Mouse (Mus musculus): ENCODE measurements around the gene Cdk15. TPM values are rescaled to one million over a fixed set of nuclear protein-coding genes. Genes with fewer than 3 reads are reported as not detected.

The Cdk15 gene
- polyA plus RNA-seq, 1 experiment from 2014 or later, result 1.9 TPM

DNA sequence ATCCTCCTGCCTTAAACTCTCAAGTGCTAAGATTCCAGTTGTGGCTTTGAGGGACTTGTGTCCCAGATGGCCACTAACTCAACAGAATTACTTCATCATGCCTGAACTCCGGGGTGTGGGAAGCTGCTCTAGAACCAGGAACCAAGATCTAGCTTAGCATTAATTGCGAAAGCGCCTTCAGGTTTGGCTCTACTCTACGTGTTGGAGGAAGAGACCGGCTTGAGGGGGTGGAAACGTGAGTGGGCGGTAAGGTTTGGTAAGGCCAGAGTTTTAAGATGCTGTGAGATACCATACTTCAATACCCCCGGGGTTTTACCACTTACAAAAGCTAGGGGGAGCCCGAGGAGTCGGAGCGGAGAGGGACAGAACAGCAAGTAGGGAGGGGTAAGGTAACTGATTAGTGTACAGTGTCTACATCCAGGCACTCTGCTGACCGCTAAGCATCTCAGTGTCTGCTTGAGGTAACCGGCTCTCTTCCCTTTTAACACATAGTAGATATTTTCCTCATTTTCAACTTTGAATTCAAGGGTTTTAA, 29.7 kb downstream of the Cdk15 start:
- Histone ChIP-seq H3K9ac (replicated peaks) (no peak overlapping the region), H3K4me2 (no peak overlapping the region), H3K9me3 (replicated peaks) (no peaks in the 10 kb centered on the region), H3K27me3 (replicated peaks) (no peaks in the 10 kb centered on the region), H3K4me1 (no peaks in the 10 kb centered on the region), H3K4me3 (replicated peaks) (no peak overlapping the region), H3K36me3 (no peaks in the 10 kb centered on the region), H3K27ac (replicated peaks) (no peak overlapping the region)
- no peak for ATAC-seq (ENCODE audit: low FRiP score)
- 78% methylated on average over 13 of the region's 13 CpGs for WGBS

DNA sequence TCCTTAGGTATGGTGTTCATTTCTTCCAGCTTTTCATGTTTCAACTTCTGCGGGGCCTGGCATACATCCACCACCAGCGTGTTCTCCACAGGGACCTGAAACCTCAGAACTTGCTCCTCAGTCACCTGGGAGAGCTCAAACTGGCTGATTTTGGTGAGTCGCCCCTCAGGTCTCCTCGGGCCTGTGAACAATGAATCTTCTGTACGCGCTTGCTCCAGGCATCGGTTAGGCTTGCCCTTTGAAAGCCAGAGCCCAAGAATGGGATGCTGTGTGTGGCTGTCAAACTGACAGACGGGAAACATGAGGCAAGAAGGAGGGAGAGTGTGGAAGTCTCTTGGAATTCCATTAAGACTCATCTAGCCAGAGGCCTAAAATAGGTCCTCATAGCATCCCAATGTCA, 31.0 kb downstream of the Cdk15 start:
- WGBS, result 61% methylated on average over 8 of the region's 8 CpGs
- no peaks in the 10 kb centered on the region for H3K36me3 ChIP-seq
- ATAC-seq (ENCODE audit: low FRiP score), result no peak
- no peak overlapping the region for H3K4me2 ChIP-seq
- no peak overlapping the region for H3K9ac ChIP-seq (replicated peaks)
- no peak overlapping the region for H3K27ac ChIP-seq (replicated peaks)
- no peaks in the 10 kb centered on the region for H3K9me3 ChIP-seq (replicated peaks)
- H3K4me3 ChIP-seq (replicated peaks), result no peak overlapping the region
- H3K4me1 ChIP-seq, result no peaks in the 10 kb centered on the region
- no peaks in the 10 kb centered on the region for H3K27me3 ChIP-seq (replicated peaks)

DNA sequence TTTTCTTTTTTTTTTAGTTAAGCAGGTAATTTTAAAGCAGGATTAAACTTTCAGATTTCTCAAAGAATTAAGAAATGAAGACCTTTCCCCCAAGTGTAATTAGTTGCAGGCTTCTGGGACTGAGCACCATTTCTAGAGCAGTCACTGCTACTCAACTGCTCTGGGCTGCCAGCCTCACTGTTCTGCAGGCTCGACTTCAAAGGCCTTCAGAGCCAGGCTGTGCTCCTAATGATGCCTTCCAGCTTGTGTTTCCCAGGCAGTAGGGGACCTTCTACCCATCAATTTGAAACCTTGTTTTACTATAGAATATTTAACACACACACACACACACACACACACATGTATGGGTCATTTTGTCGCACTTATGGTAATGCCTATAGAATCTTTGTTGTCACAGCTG, 34.9 kb downstream of the Cdk15 start:
- WGBS, result 30% methylated on average over 2 of the region's 2 CpGs
- no peaks in the 10 kb centered on the region for H3K4me1 ChIP-seq
- no peak overlapping the region for H3K9ac ChIP-seq (replicated peaks)
- ATAC-seq (ENCODE audit: low FRiP score), result no peak
- no peak overlapping the region for H3K27ac ChIP-seq (replicated peaks)
- no peaks in the 10 kb centered on the region for H3K36me3 ChIP-seq
- H3K27me3 ChIP-seq (replicated peaks), result no peaks in the 10 kb centered on the region
- no peak overlapping the region for H3K4me3 ChIP-seq (replicated peaks)
- H3K4me2 ChIP-seq, result no peak overlapping the region
- no peaks in the 10 kb centered on the region for H3K9me3 ChIP-seq (replicated peaks)

DNA sequence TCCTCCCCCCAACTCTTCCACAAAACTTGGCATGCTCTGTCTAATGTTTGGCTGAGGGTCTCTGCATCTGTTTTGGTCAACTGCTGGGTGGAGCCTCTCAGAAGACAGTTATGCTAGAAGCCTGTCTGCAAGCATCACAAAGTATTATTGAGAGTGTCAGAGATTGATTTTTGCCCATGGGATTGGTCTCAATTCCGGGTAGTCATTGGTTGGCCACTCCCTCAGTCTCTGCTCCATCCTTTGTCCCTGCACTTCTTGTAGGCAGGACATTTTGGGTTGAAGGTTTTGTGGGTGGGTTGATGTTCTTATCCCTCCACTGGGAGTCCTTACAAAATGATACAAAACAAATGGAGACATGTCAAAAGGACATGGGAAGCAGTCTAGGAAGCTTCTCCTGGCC, 39.1 kb downstream of the Cdk15 start:
- no peak overlapping the region for H3K27ac ChIP-seq (replicated peaks)
- no peaks in the 10 kb centered on the region for H3K9me3 ChIP-seq (replicated peaks)
- no peak for ATAC-seq (ENCODE audit: low FRiP score)
- H3K4me3 ChIP-seq (replicated peaks), result no peak overlapping the region
- no peaks in the 10 kb centered on the region for H3K36me3 ChIP-seq
- no peaks in the 10 kb centered on the region for H3K27me3 ChIP-seq (replicated peaks)
- no peak overlapping the region for H3K4me2 ChIP-seq
- H3K4me1 ChIP-seq, result no peaks in the 10 kb centered on the region
- 74% methylated on average over 1 of the region's 1 CpGs for WGBS
- no peak overlapping the region for H3K9ac ChIP-seq (replicated peaks)

DNA sequence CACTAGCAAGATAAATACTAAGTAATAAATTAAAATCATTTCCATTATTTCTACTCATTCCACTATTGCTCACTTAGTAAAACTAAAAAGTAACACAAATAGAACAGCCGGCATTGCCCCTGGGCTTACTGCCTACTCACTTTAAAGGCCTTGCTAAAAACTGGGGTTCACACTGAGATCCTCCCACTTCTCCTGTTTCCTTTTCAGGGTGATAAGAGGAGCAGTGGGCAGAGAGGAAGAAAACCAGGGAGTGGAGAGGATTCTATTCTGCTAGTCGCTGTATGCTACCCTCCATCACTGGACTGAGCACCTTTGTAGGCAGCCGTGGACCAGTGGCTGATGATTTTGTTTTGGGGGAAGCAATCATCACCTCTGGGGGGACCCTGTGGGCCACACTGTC, 40.5 kb downstream of the Cdk15 start:
- Histone ChIP-seq H3K27me3 (replicated peaks) (no peaks in the 10 kb centered on the region), H3K4me1 (no peaks in the 10 kb centered on the region), H3K9me3 (replicated peaks) (no peaks in the 10 kb centered on the region), H3K27ac (replicated peaks) (no peak overlapping the region), H3K4me2 (no peak overlapping the region), H3K36me3 (no peaks in the 10 kb centered on the region), H3K4me3 (replicated peaks) (no peak overlapping the region), H3K9ac (replicated peaks) (no peak overlapping the region)
- 90% methylated on average over 3 of the region's 3 CpGs for WGBS
- no peak for ATAC-seq (ENCODE audit: low FRiP score)

DNA sequence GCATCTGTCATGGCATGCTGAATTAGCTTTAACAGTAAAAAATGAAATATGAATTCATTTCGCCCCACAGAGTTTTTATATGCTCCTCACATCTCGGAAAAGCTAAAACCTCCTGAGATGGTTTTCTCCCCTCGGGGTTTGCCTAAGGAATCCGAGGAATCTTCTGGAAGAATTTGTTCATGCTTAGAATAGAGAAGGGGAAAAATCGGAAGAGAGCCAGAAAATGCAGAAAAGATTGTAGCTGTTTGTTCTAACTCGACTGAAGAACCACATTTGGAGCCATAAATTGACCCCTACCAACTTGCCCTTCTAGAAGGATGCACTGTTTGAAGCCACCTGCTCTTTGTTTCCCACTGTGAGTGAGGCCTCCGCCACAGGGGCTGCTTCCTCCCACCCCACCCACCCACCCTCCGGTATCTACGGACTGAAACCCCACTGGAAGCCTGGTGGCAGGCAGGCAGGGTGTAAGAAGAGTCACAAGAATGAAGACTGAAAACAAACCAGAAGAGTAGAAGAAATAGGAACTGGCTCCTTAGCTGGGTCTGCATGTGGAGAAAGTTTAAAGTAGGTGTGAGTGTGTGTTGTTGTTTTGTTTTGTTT, 41.9 kb downstream of the Cdk15 start:
- 49% methylated on average over 9 of the region's 9 CpGs for WGBS
- no peaks in the 10 kb centered on the region for H3K4me1 ChIP-seq
- H3K9ac ChIP-seq (replicated peaks), result no peak overlapping the region
- H3K27me3 ChIP-seq (replicated peaks), result no peaks in the 10 kb centered on the region
- H3K4me3 ChIP-seq (replicated peaks), result no peak overlapping the region
- H3K36me3 ChIP-seq, result no peaks in the 10 kb centered on the region
- no peak overlapping the region for H3K27ac ChIP-seq (replicated peaks)
- no peaks in the 10 kb centered on the region for H3K9me3 ChIP-seq (replicated peaks)
- ATAC-seq (ENCODE audit: low FRiP score), result no peak
- H3K4me2 ChIP-seq, result no peak overlapping the region

DNA sequence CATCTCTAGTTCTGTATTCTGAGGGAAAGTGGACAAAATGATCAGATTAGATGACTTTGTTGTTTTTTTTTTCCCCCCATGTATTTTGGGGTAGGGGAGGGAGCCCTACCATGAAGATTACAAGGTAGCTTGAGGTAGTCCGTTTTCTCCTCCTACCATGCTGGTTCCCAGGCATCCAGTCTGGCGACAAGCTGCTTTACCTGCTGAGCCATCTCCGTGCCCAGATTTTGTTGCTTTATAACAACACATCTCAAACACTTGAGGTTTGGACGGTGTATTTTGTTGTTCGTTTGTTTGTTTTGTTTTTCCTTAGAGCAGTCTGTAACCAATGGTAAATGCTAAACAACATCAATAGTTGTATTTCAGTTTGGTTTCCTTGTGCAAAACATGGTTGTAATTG, 50.6 kb downstream of the Cdk15 start:
- Histone ChIP-seq H3K4me2 (no peak overlapping the region), H3K4me3 (replicated peaks) (no peak overlapping the region), H3K9ac (replicated peaks) (no peak overlapping the region), H3K27me3 (replicated peaks) (no peaks in the 10 kb centered on the region), H3K9me3 (replicated peaks) (no peaks in the 10 kb centered on the region), H3K27ac (replicated peaks) (no peak overlapping the region), H3K36me3 (no peaks in the 10 kb centered on the region), H3K4me1 (peaks cover 17% of the 10 kb centered on the region)
- ATAC-seq (ENCODE audit: low FRiP score), result no peak
- 89% methylated on average over 5 of the region's 5 CpGs for WGBS

DNA sequence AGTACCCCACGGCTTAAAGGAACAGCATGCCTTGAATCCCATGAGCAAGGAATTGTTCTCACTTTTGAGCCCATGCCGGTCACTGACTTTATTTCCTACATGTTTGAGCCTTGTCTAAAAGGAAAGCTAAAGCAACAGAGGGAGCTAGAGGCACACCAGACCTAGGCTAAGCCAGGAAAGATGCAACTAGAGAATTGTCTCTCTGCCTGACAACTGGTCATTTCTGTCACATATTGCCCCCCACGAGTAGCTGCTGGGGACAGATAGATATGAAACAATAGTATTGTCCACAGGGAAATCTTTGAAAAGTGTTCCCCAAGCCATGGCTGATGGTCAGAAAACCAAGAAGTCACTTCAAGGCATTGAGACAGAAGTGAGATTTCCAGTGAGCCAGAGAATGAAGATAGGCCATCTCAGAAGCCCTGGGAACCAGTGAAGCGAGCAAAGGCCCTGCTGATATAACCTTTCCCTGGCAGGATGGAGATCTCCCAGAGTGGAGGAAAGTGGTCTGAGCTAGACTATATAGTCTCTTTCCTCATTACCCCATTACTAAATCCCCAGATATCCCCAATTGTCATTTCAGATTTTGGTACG, 54.7 kb downstream of the Cdk15 start:
- H3K27ac ChIP-seq (replicated peaks), result no peak overlapping the region
- 61% methylated on average over 5 of the region's 5 CpGs for WGBS
- H3K9me3 ChIP-seq (replicated peaks), result no peaks in the 10 kb centered on the region

DNA sequence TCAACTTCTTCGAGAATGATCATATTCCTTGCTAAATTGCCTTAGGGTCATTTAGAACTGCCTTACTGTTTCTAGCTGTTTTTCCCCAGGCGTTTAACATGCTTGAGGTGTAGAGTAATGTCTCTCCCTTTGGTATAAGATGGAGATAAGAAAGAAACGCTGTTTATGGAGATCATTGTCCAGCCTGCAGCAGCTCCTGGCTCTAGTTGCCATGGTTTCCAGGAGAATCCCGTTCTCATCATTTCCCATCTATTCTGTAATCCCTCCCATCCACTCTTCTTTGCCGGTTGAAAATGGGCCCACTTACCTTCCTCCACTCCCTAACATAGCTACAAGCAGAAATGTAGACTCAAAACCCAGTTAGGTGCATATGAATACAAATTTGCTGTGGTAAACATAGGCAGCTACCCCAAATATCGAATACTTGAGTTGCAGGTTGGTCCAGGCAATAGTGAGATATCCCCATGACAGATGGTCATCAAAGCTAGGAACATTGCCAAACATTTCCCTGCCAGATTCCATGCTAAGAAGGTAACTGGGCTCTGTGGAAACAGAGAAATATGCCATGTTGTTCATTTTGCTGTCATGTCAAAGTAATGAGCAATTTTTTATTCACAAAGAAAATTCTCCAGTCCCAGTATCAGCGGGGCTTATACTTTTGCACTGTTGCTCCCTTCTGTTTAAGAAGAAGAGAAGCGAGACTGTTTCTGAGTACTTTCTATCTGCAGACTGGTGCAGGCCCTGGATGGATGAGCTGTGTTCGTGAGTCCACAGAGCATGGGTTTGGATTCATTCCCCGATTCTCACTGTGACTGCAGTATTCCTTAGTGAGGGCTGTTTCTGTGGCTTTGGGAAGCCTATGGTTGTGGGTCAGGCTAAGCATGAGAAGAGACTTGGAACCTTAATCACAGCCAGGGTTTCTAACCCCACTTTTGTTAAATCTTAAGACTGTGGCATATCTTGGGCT, 55.8 kb downstream of the Cdk15 start:
- Histone ChIP-seq H3K4me2 (no peak overlapping the region), H3K4me1 (peaks cover 49% of the 10 kb centered on the region), H3K36me3 (no peaks in the 10 kb centered on the region), H3K9me3 (replicated peaks) (no peaks in the 10 kb centered on the region), H3K9ac (replicated peaks) (no peak overlapping the region), H3K27ac (replicated peaks) (no peak overlapping the region), H3K4me3 (replicated peaks) (no peak overlapping the region), H3K27me3 (replicated peaks) (no peaks in the 10 kb centered on the region)
- no peak for ATAC-seq (ENCODE audit: low FRiP score)
- 49% methylated on average over 10 of the region's 10 CpGs for WGBS

More for the DNA sequence above, 54.7 kb downstream of the Cdk15 start:
- no peak for ATAC-seq (ENCODE audit: low FRiP score)
- H3K4me2 ChIP-seq, result no peak overlapping the region
- no peak overlapping the region for H3K4me3 ChIP-seq (replicated peaks)
- no peak overlapping the region for H3K9ac ChIP-seq (replicated peaks)
- peaks cover 46% of the 10 kb centered on the region for H3K4me1 ChIP-seq
- no peaks in the 10 kb centered on the region for H3K36me3 ChIP-seq
- H3K27me3 ChIP-seq (replicated peaks), result no peaks in the 10 kb centered on the region

DNA sequence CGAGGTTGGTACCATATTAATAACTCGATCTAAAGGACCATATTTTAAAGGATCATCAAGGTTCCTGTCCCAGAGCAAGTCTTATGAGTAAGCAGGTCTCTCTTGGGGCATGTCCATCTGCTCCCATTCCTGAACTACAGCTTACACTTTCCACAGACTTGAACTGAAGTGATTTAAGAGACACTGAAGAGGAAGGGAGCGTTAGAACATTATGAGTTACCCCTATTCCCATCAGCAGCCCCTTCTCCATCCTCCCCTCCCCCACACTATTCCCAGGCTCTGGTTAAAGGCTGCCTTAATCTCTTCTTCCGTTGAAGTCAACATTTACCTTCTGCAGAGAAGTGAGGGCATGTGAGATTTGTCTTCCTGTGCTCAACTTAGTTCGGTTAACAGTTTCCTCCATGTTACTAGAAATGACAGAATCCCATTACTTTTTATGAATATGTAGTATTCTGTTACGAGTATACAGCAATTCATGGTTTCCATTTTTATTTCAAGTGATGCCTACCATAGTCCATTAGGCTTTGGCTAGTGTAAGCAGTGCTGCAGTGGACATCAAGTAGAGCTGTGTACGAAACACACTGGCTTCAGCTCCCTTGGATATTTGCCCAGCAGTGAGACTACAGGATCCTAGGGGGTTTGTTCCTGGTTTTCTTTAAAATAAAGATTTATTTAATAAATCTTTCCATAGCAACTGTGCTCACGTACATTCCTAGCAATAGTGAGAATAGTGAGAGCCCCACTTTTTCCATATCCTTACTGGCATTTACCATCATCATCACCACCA, 56.6 kb downstream of the Cdk15 start:
- Histone ChIP-seq H3K27me3 (replicated peaks) (no peaks in the 10 kb centered on the region), H3K36me3 (no peaks in the 10 kb centered on the region), H3K4me1 (peaks cover 49% of the 10 kb centered on the region), H3K4me2 (no peak overlapping the region), H3K27ac (replicated peaks) (no peak overlapping the region), H3K4me3 (replicated peaks) (no peak overlapping the region), H3K9ac (replicated peaks) (no peak overlapping the region), H3K9me3 (replicated peaks) (no peaks in the 10 kb centered on the region)
- ATAC-seq (ENCODE audit: low FRiP score), result no peak
- WGBS, result 74% methylated on average over 8 of the region's 8 CpGs

DNA sequence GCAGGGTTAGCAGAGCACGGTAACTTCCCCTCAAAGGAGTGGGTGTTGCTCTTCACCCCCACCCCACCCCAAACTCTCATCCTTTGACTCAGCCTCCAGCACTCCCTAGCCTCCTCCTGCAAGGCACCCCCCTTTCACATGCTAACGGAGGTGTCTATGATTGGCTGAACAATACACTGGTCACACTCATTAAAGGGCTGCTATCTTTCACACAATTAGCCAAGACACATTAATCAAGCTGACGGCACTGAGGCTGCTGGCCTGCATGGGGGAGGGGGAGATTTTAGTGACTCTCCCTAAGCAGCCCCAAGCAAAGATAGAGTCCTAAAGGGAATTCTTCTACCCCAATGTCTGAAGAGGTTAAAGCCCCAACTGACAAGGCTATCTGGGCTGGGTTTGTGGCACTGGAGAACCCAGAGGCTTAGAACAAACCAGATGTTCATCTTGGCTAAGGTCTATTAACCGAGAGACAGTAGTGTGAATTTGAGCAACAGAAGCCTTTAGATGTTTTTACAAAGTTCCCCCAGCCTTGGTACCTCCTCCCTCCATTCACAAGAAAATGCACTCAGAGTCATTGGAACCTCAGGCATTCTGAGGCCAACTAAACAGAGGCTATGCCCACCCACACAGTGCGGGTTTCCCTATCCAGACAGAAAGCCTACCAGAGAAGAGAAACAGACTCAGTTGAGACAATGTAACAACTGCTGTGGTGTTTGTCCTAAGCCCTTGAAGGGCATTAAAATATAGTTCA, 58.5 kb downstream of the Cdk15 start:
- Histone ChIP-seq H3K9ac (replicated peaks) (no peak overlapping the region), H3K4me2 (no peak overlapping the region), H3K4me1 (peaks cover 39% of the 10 kb centered on the region), H3K4me3 (replicated peaks) (no peak overlapping the region), H3K36me3 (no peaks in the 10 kb centered on the region), H3K27me3 (replicated peaks) (no peaks in the 10 kb centered on the region), H3K27ac (replicated peaks) (no peak overlapping the region), H3K9me3 (replicated peaks) (no peaks in the 10 kb centered on the region)
- WGBS, result 5% methylated on average over 5 of the region's 5 CpGs
- ATAC-seq (ENCODE audit: low FRiP score), result peak; percentile 67; the same call in 1 of the 2 replicates

All from neural tube, embryonic 15.5 days (tissue).